Mouse (Mus musculus) brain, embryonic 14.5 days (tissue): ENCODE measurements around the gene Higd2a.

ENCODE experiments used
- CTCF ChIP-seq: fragments of 200-500 bp; IDR thresholded peaks from 2 replicates; pipeline ENCODE4 v1.5.1; 2012; ENCODE audit warnings: inconsistent platforms, mild to moderate bottlenecking, moderate library complexity, borderline replicate concordance; ENCODE audit not compliant: insufficient read depth, insufficient read length; ENCODE audit errors: extremely low read depth
- POLR2A ChIP-seq: fragments of 200-500 bp; IDR thresholded peaks from 2 replicates; pipeline ENCODE4 v1.6.1; 2012; ENCODE audit warnings: mild to moderate bottlenecking, inconsistent platforms, borderline replicate concordance; ENCODE audit not compliant: poor library complexity, insufficient read depth, insufficient read length, severe bottlenecking; ENCODE audit errors: extremely low read depth

DNA sequence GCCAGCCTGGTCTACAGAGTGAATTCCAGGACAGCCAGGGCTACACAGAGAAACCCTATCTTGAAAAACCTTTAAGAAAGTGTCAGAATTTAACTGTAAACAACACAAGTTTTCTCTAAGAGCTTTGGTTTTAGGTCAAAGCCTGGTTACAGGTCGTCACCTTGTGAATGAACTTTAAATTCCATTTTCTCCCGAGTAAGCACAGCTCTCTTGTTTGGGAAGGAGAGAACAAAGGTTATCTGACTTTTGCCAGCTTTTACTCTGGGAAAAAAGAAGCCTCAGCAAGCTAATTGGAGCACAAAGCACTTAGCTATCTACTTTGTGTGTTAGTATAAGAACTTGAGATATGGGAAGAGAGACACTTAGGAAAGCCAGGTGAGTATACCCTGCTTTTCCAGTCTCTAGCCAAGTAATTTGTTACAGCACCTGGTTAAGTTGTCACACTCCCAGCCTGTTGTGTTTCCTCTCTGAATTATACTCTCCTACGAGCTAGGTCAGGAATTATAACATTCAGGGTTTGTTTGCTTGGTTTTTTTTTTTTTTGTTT, 42.8 kb downstream of the Higd2a start:
- TF ChIP-seq POLR2A (no peak), CTCF (no peak)
